Mouse (Mus musculus): ENCODE data around the gene Ccdc83. TPM values are rescaled to one million over a fixed set of nuclear protein-coding genes. Genes with fewer than 3 reads are reported as not detected.
A peak's percentile ranks its signal among the peaks of the same experiment; 100 is the strongest.

The Ccdc83 gene
- total RNA-seq (2021), result not detected in 2 replicates
- long read RNA-seq, result 0 reads

DNA sequence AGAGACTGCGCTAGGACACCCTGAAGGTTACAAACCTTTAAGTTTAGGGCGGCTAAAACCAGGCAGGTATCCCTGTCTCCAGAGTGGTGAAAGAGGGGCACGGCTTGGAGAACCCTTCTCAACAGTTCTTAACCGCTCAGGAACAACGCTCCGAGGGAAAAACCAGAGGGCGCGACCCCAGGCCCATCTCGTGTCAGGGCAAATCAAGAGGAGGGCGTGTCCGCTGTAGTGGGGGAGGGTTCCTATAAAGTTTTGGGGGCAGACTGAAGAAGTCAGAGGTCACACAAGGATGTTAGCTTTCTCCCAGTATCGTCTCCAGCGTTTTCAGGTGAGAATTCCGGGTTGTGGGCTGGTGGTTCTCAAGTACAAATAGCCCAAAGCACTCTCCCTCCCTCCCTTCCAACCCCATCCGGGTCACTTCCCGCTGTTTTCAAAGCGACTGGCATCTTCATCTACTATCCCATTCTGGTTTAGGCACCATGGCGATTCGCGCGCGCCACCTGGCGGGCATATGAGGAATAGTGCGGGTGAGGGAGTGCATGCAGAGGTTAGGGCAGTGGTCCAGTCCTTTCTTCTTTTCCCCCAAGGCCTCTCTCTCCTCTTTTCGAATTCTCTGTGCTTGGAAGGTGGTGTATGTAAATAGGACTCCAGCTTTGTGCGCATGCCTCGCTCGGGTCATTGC lies at the start of gene Ccdc83:
Gene Ccdc83 (minus strand): TSS at position 489 of the 682 bp plus-strand sequence.
- peak; percentile 79 for DNase-seq

DNA sequence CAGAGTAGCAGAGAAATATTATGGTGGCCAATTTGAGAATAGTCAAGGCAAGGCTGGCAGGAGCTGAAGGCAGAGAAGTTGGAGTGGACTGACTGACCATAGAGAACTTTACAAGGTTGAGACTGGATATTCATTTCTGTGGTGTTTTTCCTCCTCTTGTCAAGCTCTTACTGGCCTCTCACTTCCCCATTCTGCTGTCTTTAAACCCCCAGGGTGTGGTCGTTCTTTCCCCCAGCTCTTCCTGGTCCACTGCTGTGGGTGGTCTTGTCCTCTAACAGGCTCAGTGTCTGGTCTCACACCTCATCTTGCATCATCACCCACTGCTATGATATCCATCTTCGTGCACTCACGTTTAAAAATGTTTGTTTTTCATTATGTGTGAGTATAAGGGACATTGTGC lies 47.8 kb upstream of the Ccdc83 start:
- DNase-seq, result no peak

DNA sequence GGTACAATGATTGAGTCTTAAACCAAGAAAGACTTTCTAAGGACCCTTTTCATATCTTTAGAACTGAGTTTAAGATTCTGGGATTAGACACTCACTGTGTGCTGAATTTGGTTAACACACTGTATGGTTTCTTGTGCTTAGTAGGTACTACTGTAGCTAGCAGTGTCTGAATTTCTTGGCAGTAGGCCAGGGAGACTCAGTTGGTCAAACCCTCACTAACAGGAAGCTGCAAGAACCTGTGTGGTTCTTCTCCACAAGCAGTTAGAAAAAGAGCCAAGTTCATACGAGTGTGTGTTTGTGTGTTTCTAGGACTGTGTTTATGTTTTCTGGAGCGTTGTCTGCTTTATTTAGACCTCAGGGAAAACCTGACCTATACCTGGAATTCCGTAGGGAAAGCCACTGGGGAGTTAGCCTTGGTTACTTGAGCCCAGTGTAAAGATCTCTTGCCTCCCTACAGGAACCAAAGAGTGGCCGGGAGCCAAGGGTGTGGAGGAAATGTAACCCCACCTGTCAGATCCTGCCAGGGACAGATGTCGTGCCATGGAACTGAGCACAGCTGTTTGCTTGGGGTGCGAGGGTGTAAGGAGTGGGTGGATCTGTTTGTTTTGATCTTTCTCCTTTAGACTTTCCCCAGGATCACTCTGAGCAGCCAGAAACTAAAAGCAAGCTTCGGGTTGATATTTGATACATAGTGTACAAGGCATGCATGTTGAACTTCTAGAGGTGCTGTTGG lies 46.7 kb upstream of the Ccdc83 start:
- no peak for DNase-seq

DNA sequence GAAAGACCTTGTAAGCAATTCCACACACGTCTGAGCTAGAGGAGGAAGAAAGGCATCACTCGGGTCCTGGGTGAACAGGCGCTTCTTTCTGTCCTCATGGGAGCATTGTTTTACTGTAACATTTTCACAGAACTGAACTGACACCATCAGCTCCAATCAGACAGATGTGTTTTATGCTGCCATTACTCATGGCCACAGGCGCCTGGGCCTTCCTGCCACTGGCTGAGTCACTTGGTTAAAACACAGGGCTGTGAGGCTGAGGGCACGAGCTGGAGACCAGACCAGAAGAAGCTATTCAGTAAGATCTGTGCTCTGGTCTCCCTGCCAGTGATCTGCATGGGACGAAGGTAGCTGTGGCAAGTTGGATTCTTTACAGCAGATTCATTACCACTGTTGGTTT lies 42.4 kb upstream of the Ccdc83 start:
- DNase-seq, result peak; percentile 12

DNA sequence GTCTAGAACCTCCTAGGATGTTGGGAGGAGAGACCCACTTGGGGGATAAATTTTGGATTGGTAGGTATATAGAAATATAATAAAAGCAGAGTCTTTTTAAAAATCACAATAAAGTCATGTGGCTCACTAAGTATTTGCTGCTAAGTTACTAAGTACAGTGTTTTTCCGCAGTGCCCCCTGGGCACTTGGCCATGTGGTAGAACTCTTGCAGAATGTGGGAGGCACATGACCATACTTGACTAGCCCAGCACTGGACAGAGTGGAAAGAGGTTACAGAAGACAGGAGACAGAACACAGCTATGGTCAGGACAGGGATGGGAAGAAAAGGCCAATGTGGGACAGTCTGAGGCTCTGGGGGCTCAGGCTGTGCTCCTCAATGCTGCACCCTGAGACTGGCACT lies 41.4 kb upstream of the Ccdc83 start:
- no peak for DNase-seq

DNA sequence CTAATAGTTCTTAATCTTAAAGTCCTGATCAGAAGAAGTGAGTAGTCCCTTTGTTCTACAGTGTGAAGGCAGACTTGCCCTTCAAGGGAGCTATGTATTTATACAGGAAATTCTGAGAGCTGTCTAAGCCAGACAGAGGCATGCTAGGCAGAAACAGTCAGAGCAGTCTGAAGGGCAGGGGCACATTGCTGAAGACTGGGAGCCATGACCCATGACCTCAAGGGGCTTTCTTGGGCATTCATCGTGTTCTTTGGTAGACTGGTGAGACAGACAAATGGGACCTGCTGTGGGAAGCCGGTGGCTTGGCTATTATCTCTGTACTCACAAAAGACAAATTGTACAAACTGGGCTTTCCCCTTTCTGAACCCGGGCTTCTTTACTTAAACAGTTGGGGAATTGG lies 40.5 kb upstream of the Ccdc83 start:
- DNase-seq, result no peak

DNA sequence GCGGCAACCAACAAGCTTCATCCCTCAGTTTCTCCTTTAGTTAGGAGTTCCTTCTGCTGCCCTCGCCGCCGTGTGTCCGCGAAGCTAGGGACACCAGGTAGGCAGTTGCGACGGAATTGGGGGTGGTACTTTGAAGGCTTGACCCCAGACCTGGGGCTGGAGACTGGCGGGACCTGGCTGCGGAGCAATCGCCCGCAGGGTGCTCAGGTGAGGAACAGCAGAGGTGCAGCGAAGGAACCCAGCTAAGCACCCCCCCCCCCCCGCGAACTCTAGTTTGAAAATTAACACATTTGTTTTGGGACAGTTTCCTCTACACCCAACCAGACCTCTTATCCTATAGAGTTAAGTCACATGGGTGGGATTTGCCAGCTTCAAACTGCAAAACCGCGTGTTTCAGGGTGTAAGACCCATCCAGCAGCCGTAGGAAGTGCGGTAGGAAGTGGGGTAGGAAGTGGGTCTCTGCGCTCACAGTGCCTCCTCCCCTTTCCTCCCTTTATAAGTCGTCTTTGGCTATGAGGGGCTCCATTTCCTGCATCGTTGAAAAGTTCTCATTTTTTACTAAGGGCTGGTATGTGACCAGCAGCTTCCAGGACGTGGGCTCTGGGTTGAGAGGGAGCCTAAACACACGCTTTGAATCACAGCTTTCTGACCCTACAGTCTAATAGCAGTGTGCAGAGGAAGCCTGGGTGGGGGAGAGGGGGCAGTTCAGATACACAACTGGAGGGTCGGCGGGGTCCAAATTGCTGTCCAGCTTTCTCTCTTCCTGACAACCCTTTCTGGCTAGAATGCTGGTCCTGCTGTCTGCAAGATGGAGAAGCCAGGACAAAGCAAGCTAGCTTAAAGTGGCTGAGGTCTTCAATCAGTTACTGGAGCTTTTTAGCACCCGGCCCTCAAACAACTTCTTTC lies 37.3 kb upstream of the Ccdc83 start:
- no peak for DNase-seq

DNA sequence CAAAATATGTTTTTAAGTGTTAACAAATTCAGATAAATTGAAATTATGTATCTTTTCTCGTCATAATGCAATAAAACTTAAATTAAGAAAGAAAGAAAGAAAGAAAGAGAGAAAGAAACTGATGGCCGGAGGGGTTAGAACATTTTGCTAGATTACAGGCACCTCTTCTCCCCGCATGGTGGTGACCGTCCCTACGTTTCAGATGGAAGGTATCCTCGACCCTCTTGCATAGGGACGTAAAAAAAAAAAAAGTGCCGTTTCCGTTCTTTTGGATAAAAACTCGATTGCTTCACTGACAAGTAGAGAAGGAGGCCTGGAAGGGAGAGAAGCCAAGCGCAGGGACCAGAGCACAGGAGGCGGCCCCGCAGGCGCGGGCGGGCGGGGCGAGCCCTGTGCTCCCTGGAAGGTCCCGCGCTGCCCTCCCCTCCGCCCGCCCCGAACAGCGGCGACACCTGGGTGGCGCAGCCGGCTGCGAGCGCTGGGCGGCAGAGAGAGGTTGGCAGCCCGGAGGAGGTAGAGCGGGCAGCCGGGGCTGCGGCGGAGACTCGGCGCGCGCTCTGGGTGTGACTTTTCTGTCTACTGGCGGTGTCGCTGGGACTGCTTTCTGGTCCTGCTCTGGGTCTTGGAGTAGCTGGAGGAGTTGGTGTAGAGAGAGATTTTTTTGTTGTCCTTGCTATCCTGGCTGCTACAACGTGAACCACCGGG lies 36.5 kb upstream of the Ccdc83 start, which contains the start of gene Sytl2:
Gene Sytl2 (plus strand): TSS at position 311 of the 705 bp plus-strand sequence.
- peak; percentile 73 for DNase-seq

DNA sequence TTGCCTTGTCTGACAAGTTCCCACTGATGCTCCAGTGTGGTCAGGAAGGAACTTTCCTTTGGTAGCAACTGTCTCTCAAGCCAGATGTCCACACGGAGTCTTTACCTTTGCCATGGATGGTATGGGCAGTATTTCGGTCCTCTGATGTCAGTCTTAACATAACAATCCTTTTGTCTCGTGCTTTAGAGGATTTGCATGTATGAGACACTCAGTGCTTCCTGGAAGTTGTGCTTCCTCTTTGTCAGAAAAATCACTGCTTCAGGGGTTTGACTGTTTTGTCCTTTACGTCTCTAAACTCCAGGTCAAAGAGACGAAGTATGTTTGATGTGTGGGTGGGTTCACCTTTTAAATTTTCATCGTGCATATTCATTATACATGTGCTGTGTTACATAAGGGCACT lies 26.3 kb upstream of the Ccdc83 start:
- DNase-seq, result no peak

DNA sequence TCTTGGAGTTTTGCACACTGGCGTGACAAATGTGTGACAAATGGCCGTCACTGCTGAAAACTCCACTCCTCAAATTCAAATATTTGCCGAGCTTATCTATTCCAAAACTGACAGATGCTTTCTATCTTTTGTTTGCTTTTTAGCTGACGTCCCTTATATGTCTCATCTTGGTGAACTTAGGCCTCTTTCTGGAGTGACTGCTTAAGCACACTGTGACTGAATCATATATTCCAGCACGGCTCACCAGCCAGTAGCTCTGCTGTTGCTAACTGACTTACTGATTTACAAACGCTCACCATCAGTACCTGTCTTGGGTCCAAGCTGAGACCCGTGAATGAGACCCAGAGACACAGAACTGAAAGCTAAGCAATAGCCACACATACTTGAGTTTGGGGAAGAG lies 19.2 kb upstream of the Ccdc83 start:
- DNase-seq, result no peak

DNA sequence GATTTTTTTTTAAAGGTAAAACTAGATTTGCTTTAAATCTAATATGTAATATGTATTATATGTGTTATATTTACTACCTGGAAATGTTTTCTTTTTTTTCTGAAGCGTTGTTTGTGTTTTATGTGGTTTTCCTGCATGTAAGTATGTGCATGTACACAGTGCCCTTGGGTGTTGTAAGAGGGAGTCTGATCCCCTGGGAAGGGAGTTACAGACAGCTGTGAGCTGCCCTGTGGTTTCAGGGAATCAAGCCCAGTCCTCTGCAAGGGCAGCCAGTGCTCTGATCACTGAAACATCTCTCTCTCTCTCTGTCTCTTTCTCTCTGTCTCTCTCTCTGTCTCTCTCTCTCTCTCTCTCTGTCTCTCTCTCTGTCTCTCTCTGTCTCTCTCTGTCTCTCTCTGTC lies 17.2 kb upstream of the Ccdc83 start:
- no peak for DNase-seq

DNA sequence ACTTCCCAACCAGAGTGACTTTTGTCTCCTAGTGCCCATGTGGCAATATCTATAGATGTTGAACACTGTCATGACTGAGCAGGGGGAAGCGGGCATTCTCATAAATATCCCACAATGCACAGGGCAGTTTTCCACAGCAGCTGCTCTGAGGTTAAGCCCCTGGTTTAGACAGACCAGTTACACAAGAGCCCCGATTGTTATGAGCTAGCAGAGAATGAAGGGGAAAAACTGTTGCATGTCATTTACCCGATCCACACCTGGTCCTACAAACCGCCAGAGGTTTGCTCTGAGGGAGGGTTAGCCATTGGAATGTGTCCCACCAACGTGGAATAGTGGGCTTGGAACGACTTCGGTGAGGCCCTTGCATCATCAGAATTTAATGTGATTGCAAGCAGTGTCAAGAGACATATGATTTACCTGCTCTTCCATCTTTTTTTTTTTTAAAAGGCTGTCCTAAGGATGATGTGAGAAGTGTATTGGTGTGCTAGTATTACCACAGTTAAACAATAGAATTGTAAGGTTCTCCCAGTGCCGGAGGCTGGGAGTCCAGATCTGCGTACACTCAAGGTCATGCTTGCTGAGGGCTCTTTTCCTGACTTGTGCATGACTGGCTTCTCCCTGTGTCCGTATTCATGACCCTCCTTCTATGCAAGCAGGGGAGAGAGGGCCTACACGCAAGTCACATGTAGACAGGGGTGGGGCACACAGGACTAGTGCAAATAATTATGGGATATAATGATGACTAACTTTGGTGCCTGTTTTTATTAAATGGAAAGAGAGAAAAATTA lies 16.4 kb upstream of the Ccdc83 start:
- no peak for DNase-seq

DNA sequence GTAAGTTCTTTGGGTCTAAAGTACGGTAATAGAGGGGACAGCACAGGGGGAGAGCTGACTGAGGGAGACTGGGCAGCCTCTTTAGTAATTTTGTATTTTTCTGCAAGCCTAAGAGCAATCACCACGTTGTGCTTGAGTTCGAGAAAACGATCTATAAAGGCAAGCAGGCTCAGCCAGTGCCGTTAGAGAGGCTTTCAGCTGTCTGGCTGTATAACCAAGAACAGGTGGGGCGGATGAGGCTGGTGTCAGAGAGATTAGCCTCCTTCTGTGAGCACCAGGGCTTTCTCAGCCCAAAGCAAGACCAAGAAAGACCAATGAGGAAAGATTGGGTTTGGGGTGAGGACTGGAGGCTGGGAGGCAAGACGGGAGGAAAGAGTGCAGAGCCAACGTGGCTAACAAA lies 15.3 kb upstream of the Ccdc83 start:
- DNase-seq, result no peak

DNA sequence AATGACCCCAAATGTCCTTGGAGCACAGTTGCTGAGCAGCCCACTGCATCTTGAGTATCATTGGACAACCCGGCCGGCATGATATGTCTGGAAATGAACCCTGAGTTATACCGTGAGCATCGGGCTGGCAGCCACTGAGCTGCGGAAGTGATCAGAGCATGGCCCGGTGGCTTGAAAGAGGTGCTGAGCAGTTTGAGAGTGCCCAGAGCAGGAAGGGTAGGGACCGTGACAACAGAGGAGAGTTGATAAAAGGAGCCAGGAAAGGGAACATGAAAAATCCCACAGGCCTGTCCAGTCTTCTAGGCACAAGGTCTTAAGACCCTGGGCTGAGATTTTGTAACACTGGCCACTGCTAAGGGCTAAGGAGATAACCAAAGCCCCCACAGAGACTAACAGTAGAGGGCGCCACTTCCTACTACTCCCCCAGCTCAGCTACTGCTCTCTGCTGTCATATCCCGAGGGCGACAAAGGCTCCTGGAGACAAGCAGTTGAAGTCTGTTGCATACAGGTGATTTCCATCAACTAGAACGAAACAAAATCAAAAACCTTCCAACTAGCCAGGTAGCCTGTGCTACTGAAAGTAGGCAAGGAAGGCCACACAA lies 14.8 kb upstream of the Ccdc83 start:
- peak; percentile 37 for DNase-seq

DNA sequence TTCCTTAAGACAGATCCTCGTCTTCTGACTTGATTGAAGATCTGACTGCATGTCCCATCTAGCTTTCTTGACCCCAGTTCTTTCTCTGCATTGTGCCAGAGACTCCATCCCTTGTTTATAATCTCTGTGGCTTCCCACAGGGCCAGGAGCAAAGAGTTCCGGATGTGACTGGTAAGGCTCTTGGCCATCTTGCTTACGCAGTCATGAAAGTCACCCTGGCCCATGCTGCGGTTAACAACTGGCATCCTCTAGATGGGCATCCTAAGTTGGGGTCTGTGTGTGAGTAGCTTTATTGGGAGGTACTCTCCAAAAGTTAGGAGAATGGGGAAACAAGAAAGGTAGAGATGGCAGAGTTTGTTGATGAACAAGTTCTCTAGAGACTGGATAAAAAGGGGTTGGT lies 13.6 kb upstream of the Ccdc83 start:
- no peak for DNase-seq

DNA sequence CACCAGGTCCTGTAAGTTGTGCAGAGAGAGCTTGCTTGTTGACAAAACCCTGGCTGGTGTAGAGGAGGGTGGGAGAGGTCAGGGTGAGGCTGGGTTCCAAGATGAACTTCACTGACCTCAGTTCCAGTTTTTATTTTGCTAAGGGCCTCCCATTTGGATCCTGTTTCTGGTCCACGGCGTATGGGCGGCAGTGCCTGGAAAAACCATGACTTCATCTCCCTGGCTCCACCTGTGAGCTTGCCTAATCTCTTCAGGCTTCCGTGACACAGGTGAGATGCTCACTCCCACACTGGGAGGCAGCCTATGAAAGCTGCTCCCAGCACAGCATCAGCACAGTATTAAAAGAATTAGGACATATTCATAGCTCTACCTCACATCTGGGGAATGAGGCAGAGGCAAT lies 12.2 kb upstream of the Ccdc83 start:
- no peak for DNase-seq

DNA sequence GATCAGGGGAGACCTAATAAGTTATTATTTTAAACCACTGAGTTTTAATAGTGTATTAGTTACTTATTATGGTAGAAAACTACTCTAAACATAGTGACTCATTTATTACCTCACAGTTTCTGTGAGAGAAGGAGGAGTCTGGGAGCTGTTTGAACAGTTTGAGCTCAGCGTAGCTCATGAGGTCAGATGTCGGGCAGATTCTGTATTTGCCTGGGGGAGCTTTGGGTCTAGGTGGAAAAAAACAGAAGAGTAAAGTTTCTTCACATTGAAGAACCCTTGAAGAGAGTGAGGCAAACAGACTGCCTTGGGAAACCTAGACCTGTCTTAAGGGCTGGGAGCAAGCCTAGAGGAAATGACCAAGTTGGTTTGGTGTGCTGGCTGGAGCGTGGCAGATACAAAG lies 11.7 kb upstream of the Ccdc83 start:
- DNase-seq, result no peak

DNA sequence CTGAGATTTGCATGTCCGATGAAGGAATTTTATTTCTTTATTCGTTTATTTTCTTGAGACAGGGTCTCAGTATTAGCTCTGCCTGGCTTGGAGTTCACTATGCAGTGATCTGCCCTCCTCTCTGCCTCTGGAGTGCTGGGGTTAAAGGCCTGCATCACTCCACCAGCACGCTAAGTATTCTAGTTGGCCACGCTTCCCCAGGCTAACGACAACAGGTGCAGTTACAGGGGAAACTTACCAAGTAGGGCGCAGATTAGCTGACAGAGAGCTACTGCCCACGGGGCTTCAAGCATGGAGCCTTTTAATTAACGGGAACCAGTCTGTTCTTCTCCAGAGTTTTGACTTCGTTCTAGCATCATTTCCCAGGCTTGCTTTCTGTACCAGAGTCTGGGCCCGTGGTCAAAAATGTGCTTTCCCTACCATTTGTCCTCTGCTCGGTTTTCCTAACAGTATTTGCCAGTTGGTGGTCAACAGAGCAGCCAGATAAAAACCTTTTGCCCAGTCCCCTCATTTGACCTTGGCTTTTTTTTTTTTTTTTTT lies 9.1 kb upstream of the Ccdc83 start:
- no peak for DNase-seq

DNA sequence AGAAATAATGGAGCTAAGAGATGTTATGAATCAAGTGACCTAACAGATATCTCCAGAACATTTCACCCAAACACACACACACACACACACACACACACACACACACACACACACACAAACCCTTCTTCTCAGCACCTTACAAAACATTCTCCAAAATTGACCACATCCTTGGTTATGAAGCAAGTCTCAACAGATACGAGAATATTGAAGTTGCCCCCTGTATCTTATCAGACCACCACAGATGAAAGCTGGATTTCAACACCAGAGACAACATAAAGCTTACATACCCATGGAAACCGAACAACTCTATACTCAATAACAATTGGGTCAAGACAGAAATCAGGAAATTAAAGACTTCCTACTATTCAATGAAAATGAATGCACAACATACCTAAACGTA lies 4.6 kb upstream of the Ccdc83 start:
- no peak for DNase-seq

DNA sequence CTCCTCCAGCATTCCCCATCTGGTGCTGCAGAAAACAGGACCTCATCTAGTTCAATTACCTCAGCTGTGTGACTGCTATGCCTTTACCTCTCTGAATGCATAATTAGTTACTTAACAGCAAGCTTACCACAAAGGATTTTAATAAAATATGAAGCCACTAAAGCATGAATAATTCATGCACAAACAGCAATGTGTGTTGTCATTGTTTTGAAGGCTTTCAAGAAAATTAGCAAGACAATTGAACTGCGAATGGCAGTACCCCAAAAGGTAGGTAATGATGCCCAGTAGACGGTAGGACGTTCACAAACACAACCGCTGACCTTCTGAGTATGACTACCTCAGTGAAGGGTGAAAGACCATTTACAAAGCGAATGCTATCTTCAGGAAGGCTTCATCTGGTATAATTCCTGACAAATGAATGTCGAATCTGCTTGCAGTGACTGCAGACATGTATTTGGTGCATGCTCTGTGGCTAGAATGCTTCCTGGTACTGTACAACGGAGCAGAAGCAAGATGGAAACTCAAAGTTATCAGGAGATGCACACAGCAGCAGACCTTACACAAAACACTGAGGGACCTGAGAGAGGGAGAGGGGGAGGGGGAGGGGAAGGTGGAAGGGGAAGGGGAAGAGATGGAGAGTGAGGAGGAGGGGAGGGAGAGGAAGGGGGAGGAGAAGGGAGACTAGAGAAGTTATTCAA lies 3.5 kb downstream of the Ccdc83 start:
- DNase-seq, result no peak
